Mouse (Mus musculus) brain, embryonic 18.5 days (tissue): ENCODE results near the gene Spink2.
"Not testable (repeated sequence)": the region's sequence is repeated elsewhere in the genome, so short reads cannot be mapped to it uniquely, and the experiment has no call there.

Experiments
- DNase-seq: peaks from one replicate; pipeline ENCODE4 v3.0.0-alpha.2; 2012; ENCODE audit warnings: low read depth, low spot score

The Spink2 gene

GRCm38 (mm10) chr5:77193951-77194350 lies 17.3 kb downstream of the Spink2 start:
- DNase-seq, result no peak

GRCm38 (mm10) chr5:77193266-77193665 lies 18.0 kb downstream of the Spink2 start:
- no peak for DNase-seq

- DNase-seq, result no peak
These were observed 19.6 kb downstream of the Spink2 start for GRCm38 (mm10) chr5:77191631-77192030.

GRCm38 (mm10) chr5:77191106-77191505 lies 20.2 kb downstream of the Spink2 start:
- DNase-seq, result no peak

GRCm38 (mm10) chr5:77188738-77189137 lies 22.5 kb downstream of the Spink2 start:
- no peak for DNase-seq

- no peak for DNase-seq
These were observed 25.9 kb downstream of the Spink2 start for GRCm38 (mm10) chr5:77185351-77185750.

GRCm38 (mm10) chr5:77183876-77184275 lies 27.4 kb downstream of the Spink2 start:
- DNase-seq, result not testable (repeated sequence)

- no peak for DNase-seq
These were observed 27.9 kb downstream of the Spink2 start for GRCm38 (mm10) chr5:77183338-77183737.

GRCm38 (mm10) chr5:77181508-77181907 lies 29.8 kb downstream of the Spink2 start:
- DNase-seq, result no peak

- no peak for DNase-seq
These were observed 32.3 kb downstream of the Spink2 start for GRCm38 (mm10) chr5:77178976-77179375.

GRCm38 (mm10) chr5:77178008-77178407 lies 33.3 kb downstream of the Spink2 start:
- no peak for DNase-seq

- no peak for DNase-seq
These were observed 36.5 kb downstream of the Spink2 start for GRCm38 (mm10) chr5:77174779-77175178.

GRCm38 (mm10) chr5:77170593-77170992 lies 40.7 kb downstream of the Spink2 start:
- DNase-seq, result no peak

- no peak for DNase-seq
These were observed 43.8 kb downstream of the Spink2 start for GRCm38 (mm10) chr5:77167306-77167945.

- DNase-seq, result no peak
These were observed 45.3 kb downstream of the Spink2 start for GRCm38 (mm10) chr5:77165703-77166625.

GRCm38 (mm10) chr5:77163597-77163996 lies 47.7 kb downstream of the Spink2 start:
- no peak for DNase-seq

GRCm38 (mm10) chr5:77162566-77162965 lies 48.7 kb downstream of the Spink2 start:
- no peak for DNase-seq

- no peak for DNase-seq
These were observed 53.3 kb downstream of the Spink2 start for GRCm38 (mm10) chr5:77157777-77158540.

GRCm38 (mm10) chr5:77156938-77157337 lies 54.3 kb downstream of the Spink2 start:
- no peak for DNase-seq

GRCm38 (mm10) chr5:77155526-77155925 lies 55.7 kb downstream of the Spink2 start:
- DNase-seq, result no peak
